8 mouse cellular contexts compared by ENCODE assay signal in the genomic region with DNA sequence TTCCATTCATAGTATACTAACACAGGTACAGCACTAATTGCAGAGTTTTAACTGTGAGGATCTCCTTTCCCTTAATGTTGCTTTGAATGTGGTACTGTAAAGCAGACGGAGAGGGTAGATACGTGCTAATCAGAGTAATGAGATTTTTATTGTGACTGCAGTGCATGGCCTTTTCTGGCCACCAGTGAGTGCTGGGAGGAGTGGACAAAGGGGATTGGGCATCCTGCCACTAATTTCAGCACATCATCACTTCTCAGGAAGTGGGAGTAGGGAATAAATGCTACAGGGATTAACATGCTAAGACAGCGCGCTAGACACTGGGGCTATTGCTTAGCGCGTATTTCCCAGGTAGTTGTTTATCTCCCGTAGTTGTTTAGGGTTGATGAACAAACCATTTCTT. TPM values are rescaled to one million over a fixed set of nuclear protein-coding genes. Genes with fewer than 3 reads are reported as not detected.
A peak's percentile ranks its signal among the peaks of the same experiment; 100 is the strongest.
DNase-seq lines count a peak whose midpoint lies in the region; ATAC-seq and TF ChIP-seq lines count a peak whose summit lies in the region.

No protein-coding gene starts in this region.

- H3K4me1 ChIP-seq in embryonic fibroblast, embryonic 13.5 days (ENCODE audit: control insufficient read depth, insufficient read depth, low read length), result peaks cover 6% of the 10 kb centered on the region
- H3K4me1 ChIP-seq in hindbrain, embryonic 14.5 days (replicated peaks; ENCODE audit: control insufficient read depth, insufficient read depth, low read length), result peaks cover 29% of the 10 kb centered on the region
- H3K4me1 ChIP-seq in liver, embryonic 11.5 days (replicated peaks; ENCODE audit: control insufficient read depth, insufficient read depth, low read length), result peaks cover 19% of the 10 kb centered on the region
- H3K4me1 ChIP-seq in neural tube, embryonic 13.5 days (replicated peaks), result peaks cover 43% of the 10 kb centered on the region

- peak overlapping the region; percentile 63 for H3K27ac ChIP-seq in embryonic fibroblast, embryonic 13.5 days (ENCODE audit: insufficient read depth, low read length)
- no peak overlapping the region; the same call in 1 of the 2 replicates for H3K27ac ChIP-seq in hindbrain, embryonic 14.5 days
- H3K27ac ChIP-seq in liver, embryonic 11.5 days (ENCODE audit: low read depth, low read length), result peak overlapping the region; percentile 66
- no peak overlapping the region for H3K27ac ChIP-seq in neural tube, embryonic 13.5 days (replicated peaks)

- TF ChIP-seq CTCF in embryonic fibroblast, embryonic 13.5 days (IDR thresholded peaks at IDR 0.05; ENCODE audit: borderline replicate concordance, insufficient read depth, low read length), result no peak

- DNase-seq in gastrocnemius, adult 18-20 months (ENCODE audit: low spot score), result peak; percentile 45
- DNase-seq in gastrocnemius, adult 8-10 months (ENCODE audit: low spot score in 2 of 2), result no peak
- peak; percentile 61 for DNase-seq in adrenal gland, postnatal 10 days
- no peak for DNase-seq in hindbrain, embryonic 14.5 days (ENCODE audit: low spot score)
- DNase-seq in liver, embryonic 11.5 days (ENCODE audit: low spot score), result no peak
- DNase-seq in ovary, postnatal 10 days (ENCODE audit: low spot score), result no peak

- H3K4me2 ChIP-seq in hindbrain, embryonic 14.5 days (replicated peaks), result peak overlapping the region; percentile 99
- peak overlapping the region; percentile 97 for H3K4me2 ChIP-seq in liver, embryonic 11.5 days
- H3K4me2 ChIP-seq in neural tube, embryonic 13.5 days, result peak overlapping the region; percentile 100

- peak overlapping the region; percentile 63 for H3K9ac ChIP-seq in hindbrain, embryonic 14.5 days
- H3K9ac ChIP-seq in liver, embryonic 11.5 days (ENCODE audit: low read depth, low read length), result peak overlapping the region; percentile 72
- peak overlapping the region; percentile 75 for H3K9ac ChIP-seq in neural tube, embryonic 13.5 days

- no peak for ATAC-seq in hindbrain, embryonic 14.5 days (ENCODE audit: low FRiP score)
- no peak for ATAC-seq in liver, embryonic 11.5 days (replicated peaks; ENCODE audit: low FRiP score)
- no peak for ATAC-seq in neural tube, embryonic 13.5 days (ENCODE audit: low read depth)

- H3K4me3 ChIP-seq in embryonic fibroblast, embryonic 13.5 days (ENCODE audit: insufficient read depth, low read length), result peak overlapping the region; percentile 91
- H3K4me3 ChIP-seq in hindbrain, embryonic 14.5 days (replicated peaks; ENCODE audit: low read length), result peak overlapping the region; percentile 74
- peak overlapping the region; percentile 73 for H3K4me3 ChIP-seq in liver, embryonic 11.5 days (ENCODE audit: low read depth, low read length)
- H3K4me3 ChIP-seq in neural tube, embryonic 13.5 days, result peak overlapping the region; percentile 60

- WGBS in hindbrain, embryonic 14.5 days, result 7% methylated on average over 7 of the region's 7 CpGs
- 3% methylated on average over 7 of the region's 7 CpGs for WGBS in liver, embryonic 11.5 days
- WGBS in neural tube, embryonic 13.5 days, result 6% methylated on average over 7 of the region's 7 CpGs

- TF ChIP-seq POLR2A in embryonic fibroblast, embryonic 13.5 days (IDR thresholded peaks at IDR 0.05; ENCODE audit: low read depth, low read length), result peak; percentile 35

- no peaks in the 10 kb centered on the region for H3K27me3 ChIP-seq in hindbrain, embryonic 14.5 days (ENCODE audit: control insufficient read depth, insufficient read depth, low read length)
- no peaks in the 10 kb centered on the region for H3K27me3 ChIP-seq in liver, embryonic 11.5 days (replicated peaks; ENCODE audit: control insufficient read depth, insufficient read depth, low read length)
- H3K27me3 ChIP-seq in neural tube, embryonic 13.5 days, result peaks cover 3% of the 10 kb centered on the region; the same call in 1 of the 2 replicates

- H3K9me3 ChIP-seq in hindbrain, embryonic 14.5 days (ENCODE audit: control insufficient read depth, low read length), result no peaks in the 10 kb centered on the region
- no peaks in the 10 kb centered on the region for H3K9me3 ChIP-seq in liver, embryonic 11.5 days (ENCODE audit: control insufficient read depth, low read length)
- no peaks in the 10 kb centered on the region for H3K9me3 ChIP-seq in neural tube, embryonic 13.5 days

- H3K36me3 ChIP-seq in hindbrain, embryonic 14.5 days (replicated peaks; ENCODE audit: control insufficient read depth, insufficient read depth), result no peaks in the 10 kb centered on the region
- H3K36me3 ChIP-seq in liver, embryonic 11.5 days (ENCODE audit: control insufficient read depth, insufficient read depth, low read length), result no peaks in the 10 kb centered on the region
- no peaks in the 10 kb centered on the region for H3K36me3 ChIP-seq in neural tube, embryonic 13.5 days

RNA-seq across cellular contexts. Expression of gene Zcchc2, which starts 3.0 kb away (rescaled TPM):
- 10 to 100 TPM in 1 of 2 experiments, 1 to 10 TPM in 1; 7.9 to 11.4 TPM for total RNA-seq in gastrocnemius, adult 18-20 months (2021)
- total RNA-seq in gastrocnemius, adult 8-10 months (2022), result 10 to 100 TPM in 1 of 4 experiments, 1 to 10 TPM in 3; 7.1 to 13.8 (median 8.9) TPM
- 10 to 100 TPM; 14.0 to 16.3 TPM for total RNA-seq in adrenal gland, postnatal 10 days (2021)
- 16.3 and 18.3 TPM in 2 replicates for polyA plus RNA-seq in embryonic fibroblast, embryonic 13.5 days (2011; ENCODE audit: insufficient read length, low read depth, missing spikeins)
- 2.7 and 3.1 TPM in 2 replicates for polyA plus RNA-seq in hindbrain, embryonic 14.5 days (2014; fragmentation: Nextera tagmentation; extraction: Ambion mirVana)
- 3.4 and 3.9 TPM in 2 replicates for polyA plus RNA-seq in liver, embryonic 11.5 days (2014; fragmentation: Nextera tagmentation; extraction: Ambion mirVana)
- polyA plus RNA-seq in neural tube, embryonic 13.5 days (2015; fragmentation: Nextera tagmentation; extraction: Ambion mirVana), result 1.4 and 1.7 TPM in 2 replicates

Comparison
In these comparisons a context has a peak if more than half of its experiments do, and no peak if none do; other contexts are left out.
1. DNase-seq: peak in gastrocnemius, adult 18-20 months (single experiment) and adrenal gland, postnatal 10 days (single experiment); none in gastrocnemius, adult 8-10 months (0 of 2), hindbrain, embryonic 14.5 days (single experiment), liver, embryonic 11.5 days (single experiment) and ovary, postnatal 10 days (single experiment).
2. H3K27ac ChIP-seq: peak in embryonic fibroblast, embryonic 13.5 days (single experiment) and liver, embryonic 11.5 days (single experiment); none in hindbrain, embryonic 14.5 days (single experiment) and neural tube, embryonic 13.5 days (single experiment).
3. Peak in every context shown above with its lines, with median percentiles within 50 percentile points of each other: H3K4me3 ChIP-seq, H3K4me2 ChIP-seq and H3K9ac ChIP-seq.